In the genomic region with DNA sequence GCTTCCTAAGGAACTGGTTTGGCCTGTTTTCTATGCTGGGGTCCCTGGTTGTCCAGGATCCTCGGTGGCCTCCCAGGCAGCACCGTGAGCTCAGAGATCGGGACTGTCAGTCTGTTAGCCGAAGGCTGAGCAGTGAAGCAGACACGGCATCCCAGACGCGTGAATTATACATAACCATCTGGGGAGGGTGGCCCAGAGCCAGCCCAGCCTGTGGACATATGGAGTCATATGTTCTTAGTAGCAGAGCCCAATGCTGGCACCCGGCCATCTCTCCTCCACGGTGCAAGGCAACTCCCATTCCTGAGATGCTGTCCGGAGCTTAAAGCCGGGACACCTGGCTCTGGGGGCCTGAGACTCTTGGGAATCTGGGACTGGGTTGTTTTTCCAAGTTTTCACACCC, we compare ENCODE assay signal across 8 mouse cellular contexts. TPM values are rescaled to one million over a fixed set of nuclear protein-coding genes. Genes with fewer than 3 reads are reported as not detected.
DNase-seq lines count a peak whose midpoint lies in the region; ATAC-seq and TF ChIP-seq lines count a peak whose summit lies in the region.

No protein-coding gene starts in this region.

- no peak overlapping the region for H3K4me2 ChIP-seq in limb, embryonic 14.5 days (replicated peaks; ENCODE audit: low read depth, low read length, severe bottlenecking)

- DNase-seq in heart, postnatal 4 days: peak; percentile 61
- no peak for DNase-seq in heart, postnatal 10 days
- DNase-seq in cerebellum, adult 11 months: peak; percentile 76
- DNase-seq in frontal cortex, postnatal 14 days (ENCODE audit: low spot score in 2 of 2): peak; percentile 77
- peak; percentile 95 for DNase-seq in limb, embryonic 14.5 days (ENCODE audit: low spot score)
- no peak for DNase-seq in adrenal gland, postnatal 10 days
- DNase-seq in c-Kit-positive CD71-positive TER-119-positive erythroid progenitor cells, embryonic 14.5 days (ENCODE audit: low spot score): no peak
- DNase-seq in heart, postnatal 25 days (ENCODE audit: low spot score): no peak

- intact Hi-C loops in heart, postnatal 10 days (cut with DNase I): no loop called here
- intact Hi-C loops in heart, postnatal 25 days (cut with DNase I): no loop called here

- H3K27ac ChIP-seq in limb, embryonic 14.5 days (replicated peaks; ENCODE audit: low read depth, low read length): no peak overlapping the region

- H3K4me1 ChIP-seq in limb, embryonic 14.5 days (ENCODE audit: control insufficient read depth, insufficient read depth, low read length): no peaks in the 10 kb centered on the region; the same call in 1 of the 2 replicates

- no peaks in the 10 kb centered on the region for H3K36me3 ChIP-seq in limb, embryonic 14.5 days (ENCODE audit: control insufficient read depth, insufficient read depth, low read length)

- H3K27me3 ChIP-seq in limb, embryonic 14.5 days (ENCODE audit: control insufficient read depth, insufficient read depth, low read length): no peaks in the 10 kb centered on the region

- H3K4me3 ChIP-seq in limb, embryonic 14.5 days (replicated peaks; ENCODE audit: low read length): no peak overlapping the region

- H3K9ac ChIP-seq in limb, embryonic 14.5 days (ENCODE audit: low read depth, low read length, severe bottlenecking): no peak overlapping the region

- peak; percentile 75 for ATAC-seq in limb, embryonic 14.5 days (ENCODE audit: low FRiP score, low read depth)

- TF ChIP-seq POLR2A in limb, embryonic 14.5 days (IDR thresholded peaks at IDR 0.05; ENCODE audit: borderline replicate concordance, extremely low read depth, insufficient read depth, insufficient read length): no peak

- 41% methylated on average over 11 of the region's 11 CpGs for WGBS in limb, embryonic 14.5 days

- no peaks in the 10 kb centered on the region for H3K9me3 ChIP-seq in limb, embryonic 14.5 days (ENCODE audit: control insufficient read depth, low read length)

RNA-seq across cellular contexts. Expression of gene Myl2, which starts 19.8 kb away (rescaled TPM):
- total RNA-seq in heart, postnatal 4 days (2021): over 10,000 TPM; 18,495 to 19,403 TPM
- over 10,000 TPM; 18,908 to 21,159 TPM for total RNA-seq in heart, postnatal 10 days (2021)
- 9.9 and 17.1 TPM in 2 replicates for polyA plus RNA-seq in limb, embryonic 14.5 days (2012; rRNA removed)
- polyA plus RNA-seq in limb, embryonic 14.5 days (2014; fragmentation: Nextera tagmentation; extraction: Ambion mirVana): 5.3 and 11.2 TPM in 2 replicates
- total RNA-seq in adrenal gland, postnatal 10 days (2021): 100 to 1,000 TPM in 1 of 2 experiments, 10 to 100 TPM in 1; 25.5 to 182 TPM
- total RNA-seq in heart, postnatal 25 days (2021): over 10,000 TPM; 18,094 to 20,102 TPM

RNA-seq across cellular contexts. Expression of gene Cux2, which starts 31.0 kb away (rescaled TPM):
- total RNA-seq in heart, postnatal 4 days (2021): 10 to 100 TPM; 12.2 to 13.6 TPM
- 10 to 100 TPM; 13.1 to 17.5 TPM for total RNA-seq in heart, postnatal 10 days (2021)
- polyA plus RNA-seq in limb, embryonic 14.5 days (2012; rRNA removed): 6.1 and 8.2 TPM in 2 replicates
- polyA plus RNA-seq in limb, embryonic 14.5 days (2014; fragmentation: Nextera tagmentation; extraction: Ambion mirVana): 3.0 and 3.2 TPM in 2 replicates
- 10 to 100 TPM; 23.5 to 25.1 TPM for total RNA-seq in adrenal gland, postnatal 10 days (2021)
- total RNA-seq in heart, postnatal 25 days (2021): 10 to 100 TPM; 23.7 to 29.0 TPM

RNA-seq across cellular contexts. Expression of gene Ccdc63, which starts 59.7 kb away (rescaled TPM):
- under 1 TPM in 1 of 2 experiments, not detected in 1; 0.36 TPM for total RNA-seq in heart, postnatal 4 days (2021)
- total RNA-seq in heart, postnatal 10 days (2021): under 1 TPM in 1 of 2 experiments, not detected in 1; 0.22 TPM
- polyA plus RNA-seq in limb, embryonic 14.5 days (2012; rRNA removed): 0.09 and 0.21 TPM in 2 replicates
- polyA plus RNA-seq in limb, embryonic 14.5 days (2014; fragmentation: Nextera tagmentation; extraction: Ambion mirVana): not detected in 2 replicates
- not detected for total RNA-seq in adrenal gland, postnatal 10 days (2021)
- total RNA-seq in heart, postnatal 25 days (2021): not detected

Comparison
In these comparisons a context has a peak if more than half of its experiments do, and no peak if none do; other contexts are left out.
1. DNase-seq: peak in heart, postnatal 4 days (single experiment), cerebellum, adult 11 months (single experiment), frontal cortex, postnatal 14 days (2 of 2) and limb, embryonic 14.5 days (single experiment); none in heart, postnatal 10 days (0 of 2), adrenal gland, postnatal 10 days (single experiment), c-Kit-positive CD71-positive TER-119-positive erythroid progenitor cells, embryonic 14.5 days (single experiment) and heart, postnatal 25 days (single experiment).
2. RNA of gene Myl2, which starts 19.8 kb away (total RNA-seq): 18,908 to 21,159 TPM in heart, postnatal 10 days, 18,094 to 20,102 TPM in heart, postnatal 25 days and 18,495 to 19,403 TPM in heart, postnatal 4 days; 25.5 to 182 TPM in adrenal gland, postnatal 10 days; every median in the first group is over 10 times any median in the second.